Mouse (Mus musculus): ENCODE data around the gene Atf7.

- no peak for TF ChIP-seq POLR2A (IDR thresholded peaks at IDR 0.05; ENCODE audit: low read depth, low read length)
- no peak for TF ChIP-seq MXI1 (IDR thresholded peaks at IDR 0.05; ENCODE audit: low read depth, low read length)
- no peak for TF ChIP-seq CHD1 (IDR thresholded peaks at IDR 0.05; ENCODE audit: low read depth, low read length)
- TF ChIP-seq TBP (conservative IDR thresholded peaks at IDR 0.05; ENCODE audit: low read depth, low read length) = no peak
- no peak for TF ChIP-seq KAT2A (IDR thresholded peaks at IDR 0.05; ENCODE audit: insufficient replicate concordance, low read length)
- no peak for TF ChIP-seq RCOR1 (conservative IDR thresholded peaks at IDR 0.05; ENCODE audit: low read depth, low read length)
- TF ChIP-seq NRF1 (IDR thresholded peaks at IDR 0.05; ENCODE audit: low read depth, low read length) = no peak
- TF ChIP-seq MAFK (IDR thresholded peaks at IDR 0.05; ENCODE audit: insufficient replicate concordance, low read length) = no peak
- no peak for TF ChIP-seq ZNF384 (IDR thresholded peaks at IDR 0.05; ENCODE audit: low read depth, low read length)
- no peak for TF ChIP-seq CTCF (conservative IDR thresholded peaks at IDR 0.05 in 1 of 2, IDR thresholded peaks at IDR 0.05 in 1 of 2; ENCODE audit: low read depth in 2 of 2, low read length in 2 of 2)
These were observed 62.2 kb downstream of the Atf7 start for GRCm38 (mm10) chr15:102563061-102563460.

Data from CH12.LX (cell line).